Mouse (Mus musculus): ENCODE measurements around the gene Myo9a.

GRCm38 (mm10) chr9:59965046-59965445 lies 214.3 kb downstream of the Myo9a start:
- no peak for TF ChIP-seq CHD2 (IDR thresholded peaks at IDR 0.05; ENCODE audit: low read length)
- TF ChIP-seq EP300 (IDR thresholded peaks at IDR 0.05; ENCODE audit: low read length) = no peak
- TF ChIP-seq MXI1 (IDR thresholded peaks at IDR 0.05; ENCODE audit: low read depth, low read length) = no peak
- TF ChIP-seq POLR2A (IDR thresholded peaks at IDR 0.05; ENCODE audit: low read depth, low read length) = no peak
- TF ChIP-seq MYC (IDR thresholded peaks at IDR 0.05; ENCODE audit: low read depth, low read length) = no peak
- no peak for TF ChIP-seq TCF12 (IDR thresholded peaks at IDR 0.05; ENCODE audit: low read depth, low read length)
- TF ChIP-seq NELFE (IDR thresholded peaks at IDR 0.05; ENCODE audit: low read depth, low read length) = no peak
- no peak for TF ChIP-seq MAX (IDR thresholded peaks at IDR 0.05; ENCODE audit: low read length)
- no peak for TF ChIP-seq SMC3 (IDR thresholded peaks at IDR 0.05; ENCODE audit: low read depth, low read length)
